Comparison of ENCODE assay signal across 8 mouse cellular contexts in genomic region chr5:27677247-27677666, GRCm38 (mm10).
DNase-seq lines count a peak whose midpoint lies in the region; ATAC-seq and TF ChIP-seq lines count a peak whose summit lies in the region.

No protein-coding gene starts in this region.

- H3K9me3 ChIP-seq in lung, postnatal 0 days (ENCODE audit: low read length) = no peaks in the 10 kb centered on the region
- no peaks in the 10 kb centered on the region for H3K9me3 ChIP-seq in stomach, embryonic 16.5 days (replicated peaks; ENCODE audit: control insufficient read depth, low read length)

- H3K9ac ChIP-seq in lung, postnatal 0 days (replicated peaks; ENCODE audit: low read depth) = no peak overlapping the region
- H3K9ac ChIP-seq in stomach, embryonic 16.5 days (ENCODE audit: low read length) = no peak overlapping the region

- H3K4me2 ChIP-seq in lung, postnatal 0 days (replicated peaks; ENCODE audit: low read depth, low read length) = no peak overlapping the region
- H3K4me2 ChIP-seq in stomach, embryonic 16.5 days (ENCODE audit: low read depth, low read length) = no peak overlapping the region

- peak; percentile 63 for TF ChIP-seq CTCF in cerebellum, adult 2 months (IDR thresholded peaks at IDR 0.05; ENCODE audit: borderline replicate concordance, insufficient read depth, low read depth, low read length)
- peak; percentile 84 for TF ChIP-seq CTCF in layer of hippocampus, adult 2 months (conservative IDR thresholded peaks at IDR 0.05)
- TF ChIP-seq CTCF in lung, postnatal 0 days (IDR thresholded peaks at IDR 0.05) = peak; percentile 59

- no peak for TF ChIP-seq EP300 in lung, postnatal 0 days (IDR thresholded peaks at IDR 0.05)

- no peak overlapping the region for H3K4me3 ChIP-seq in cerebellum, adult 2 months (replicated peaks; ENCODE audit: insufficient read depth, low read depth, low read length)
- no peak overlapping the region for H3K4me3 ChIP-seq in layer of hippocampus, adult 2 months
- H3K4me3 ChIP-seq in lung, postnatal 0 days (ENCODE audit: low read depth, low read length) = no peak overlapping the region
- no peak overlapping the region for H3K4me3 ChIP-seq in stomach, embryonic 16.5 days (replicated peaks; ENCODE audit: low read length)

- TF ChIP-seq POLR2A in cerebellum, adult 2 months (IDR thresholded peaks at IDR 0.05; ENCODE audit: borderline replicate concordance, insufficient read depth, low read length) = no peak

- DNase-seq in 3T3-L1 (ENCODE audit: low read depth, low spot score) (peak; percentile 83), ES-CJ7 (ENCODE audit: low read depth, low spot score) (peak; percentile 70)
- peak; percentile 50 to 52 for DNase-seq in cerebellum, adult 2 months
- DNase-seq in frontal cortex, postnatal 14 days (ENCODE audit: low spot score in 2 of 2) = peak; percentile 47 to 53
- DNase-seq in layer of hippocampus, adult 2 months (ENCODE audit: low spot score in 2 of 2) = peak; percentile 46 to 69
- no peak for DNase-seq in lung, postnatal 0 days (ENCODE audit: low spot score)
- DNase-seq in natural killer cell, adult 2 months (ENCODE audit: low spot score in 2 of 2) = no peak

- no peaks in the 10 kb centered on the region for H3K36me3 ChIP-seq in lung, postnatal 0 days (ENCODE audit: insufficient read depth, low read length)
- H3K36me3 ChIP-seq in stomach, embryonic 16.5 days (ENCODE audit: control insufficient read depth, insufficient read depth, low read length) = no peaks in the 10 kb centered on the region

- 39% methylated on average over 5 of the region's 5 CpGs for WGBS in cerebellum, adult 2 months
- 39% methylated on average over 5 of the region's 5 CpGs for WGBS in lung, postnatal 0 days
- 48% methylated on average over 5 of the region's 5 CpGs for WGBS in stomach, embryonic 16.5 days

- no peak; the same call in 1 of the 2 replicates for ATAC-seq in lung, postnatal 0 days
- ATAC-seq in stomach, embryonic 16.5 days (ENCODE audit: insufficient read depth, low FRiP score) = peak; percentile 33; the same call in 1 of the 2 replicates

- no peak overlapping the region for H3K27ac ChIP-seq in cerebellum, adult 2 months (ENCODE audit: insufficient read depth, low read length)
- peak overlapping the region; percentile 63 for H3K27ac ChIP-seq in layer of hippocampus, adult 2 months
- no peak overlapping the region for H3K27ac ChIP-seq in lung, postnatal 0 days (ENCODE audit: low read length)
- H3K27ac ChIP-seq in stomach, embryonic 16.5 days (ENCODE audit: low read length) = no peak overlapping the region

- H3K27me3 ChIP-seq in cerebellum, adult 2 months (ENCODE audit: control insufficient read depth, insufficient read depth, low read length) = no peaks in the 10 kb centered on the region
- H3K27me3 ChIP-seq in lung, postnatal 0 days (replicated peaks; ENCODE audit: insufficient read depth, low read length) = no peaks in the 10 kb centered on the region
- no peaks in the 10 kb centered on the region for H3K27me3 ChIP-seq in stomach, embryonic 16.5 days (ENCODE audit: control insufficient read depth, insufficient read depth, low read length)

- peaks cover 10% of the 10 kb centered on the region; the same call in 1 of the 2 replicates for H3K4me1 ChIP-seq in cerebellum, adult 2 months (ENCODE audit: control insufficient read depth, insufficient read depth, low read length)
- no peaks in the 10 kb centered on the region for H3K4me1 ChIP-seq in lung, postnatal 0 days (ENCODE audit: insufficient read depth, low read depth, low read length)
- H3K4me1 ChIP-seq in stomach, embryonic 16.5 days (ENCODE audit: control insufficient read depth, insufficient read depth, low read length) = no peaks in the 10 kb centered on the region

Comparison
In these comparisons a context has a peak if more than half of its experiments do, and no peak if none do; other contexts are left out.
1. DNase-seq: peak in 3T3-L1 (single experiment), ES-CJ7 (single experiment), cerebellum, adult 2 months (2 of 2), frontal cortex, postnatal 14 days (2 of 2) and layer of hippocampus, adult 2 months (2 of 2); none in lung, postnatal 0 days (single experiment) and natural killer cell, adult 2 months (0 of 2).
2. Peak in every context shown above with its lines, with median percentiles within 50 percentile points of each other: CTCF ChIP-seq.